Mouse (Mus musculus) G1E (cell line): ENCODE results near the gene Slc6a11.

ENCODE experiments used
- CTCF ChIP-seq: IDR thresholded peaks from 2 replicates; pipeline ENCODE4 v1.5.1; 2012; ENCODE audit warnings: low read depth, low read length, inconsistent platforms, mixed read lengths
- GATA1 ChIP-seq: IDR thresholded peaks from 2 replicates; pipeline ENCODE4 v1.6.1; 2012; ENCODE audit warnings: borderline replicate concordance, low read length, inconsistent platforms, mixed read lengths
- TAL1 ChIP-seq: conservative IDR thresholded peaks from 2 replicates; pipeline ENCODE4 v1.6.1; 2012; ENCODE audit warnings: low read depth, low read length, inconsistent platforms, mixed read lengths

DNA sequence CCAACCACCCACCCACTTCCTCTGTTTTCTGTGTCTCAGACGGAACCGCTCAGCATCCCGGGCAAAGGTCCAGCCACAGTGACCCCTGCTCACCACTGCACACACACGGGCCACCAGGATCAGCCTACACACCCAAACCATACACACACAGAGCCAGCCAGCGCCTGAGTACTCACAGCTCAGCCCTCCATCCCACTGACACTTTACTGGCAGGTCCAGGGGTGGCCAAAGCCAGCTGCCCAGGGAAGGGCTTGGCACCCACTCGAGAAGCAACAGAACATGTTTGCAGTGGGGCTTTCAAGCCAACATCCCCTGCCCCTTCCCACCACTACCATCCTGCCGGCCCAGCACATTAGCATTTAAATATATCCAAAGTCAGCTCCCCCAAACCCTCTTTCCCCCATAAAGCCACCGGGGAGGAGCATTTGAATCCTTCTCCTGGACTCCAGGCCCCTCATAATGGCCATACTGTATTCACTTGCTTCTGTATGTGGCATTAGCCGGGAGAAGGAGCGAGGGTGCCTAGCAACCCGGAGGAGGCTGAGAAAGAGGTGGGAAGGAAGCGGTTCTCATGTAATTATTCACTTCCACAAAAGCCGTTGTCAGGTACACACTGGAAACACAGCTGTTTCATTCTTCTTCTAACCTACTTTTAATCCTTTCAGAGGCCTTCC, 85.8 kb downstream of the Slc6a11 start:
- TF ChIP-seq GATA1 (no peak), CTCF (no peak), TAL1 (no peak)
